Mouse (Mus musculus) 3134 (cell line): Measurements from ENCODE around the gene Alg9.

Experiments
- DNase-seq: peaks from one replicate; pipeline ENCODE4 v3.0.0-alpha.2; 2011; ENCODE audit warnings: low spot score; ENCODE audit not compliant: insufficient read length; ENCODE audit errors: extremely low read depth

Alg9 gene

GRCm38 (mm10) chr9:50753947-50754346 lies 20.9 kb upstream of the Alg9 start:
- no peak for DNase-seq

- no peak for DNase-seq
Measured at GRCm38 (mm10) chr9:50756711-50757110, 18.1 kb upstream of the Alg9 start.

DNA sequence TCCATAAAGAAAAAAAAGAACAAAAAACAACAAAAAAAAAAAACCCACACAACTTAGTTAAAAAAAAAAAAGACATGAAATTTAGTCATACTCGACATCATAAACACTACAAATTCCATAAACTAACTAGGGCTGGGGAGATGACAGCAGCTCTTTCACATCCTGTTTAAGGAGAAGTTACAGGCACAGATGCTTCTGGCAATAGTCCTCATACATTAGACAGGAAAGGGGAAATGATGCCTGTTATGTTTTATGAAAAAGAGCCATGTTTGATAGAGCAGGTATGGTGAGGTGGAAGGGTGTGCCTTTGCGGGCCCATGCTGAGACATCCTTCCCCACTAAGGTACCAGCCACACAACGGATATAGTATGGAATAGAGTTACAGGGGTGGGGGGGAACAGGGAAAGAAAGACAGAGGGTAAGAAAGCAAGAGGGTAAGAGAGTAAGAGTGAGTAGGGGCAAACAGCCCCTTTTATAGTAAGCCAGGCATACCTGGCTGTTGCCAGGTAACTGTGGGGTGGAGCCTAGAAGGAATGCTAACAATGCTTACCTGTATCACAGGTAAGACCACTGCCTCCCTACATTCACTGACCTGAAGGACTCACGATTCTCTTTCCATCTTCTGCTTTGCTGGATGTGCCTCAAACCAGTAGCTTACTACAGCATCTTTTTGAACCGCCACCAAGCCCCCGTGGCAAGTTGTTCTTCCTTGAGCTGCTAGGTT lies 13.1 kb upstream of the Alg9 start:
- no peak for DNase-seq

DNA sequence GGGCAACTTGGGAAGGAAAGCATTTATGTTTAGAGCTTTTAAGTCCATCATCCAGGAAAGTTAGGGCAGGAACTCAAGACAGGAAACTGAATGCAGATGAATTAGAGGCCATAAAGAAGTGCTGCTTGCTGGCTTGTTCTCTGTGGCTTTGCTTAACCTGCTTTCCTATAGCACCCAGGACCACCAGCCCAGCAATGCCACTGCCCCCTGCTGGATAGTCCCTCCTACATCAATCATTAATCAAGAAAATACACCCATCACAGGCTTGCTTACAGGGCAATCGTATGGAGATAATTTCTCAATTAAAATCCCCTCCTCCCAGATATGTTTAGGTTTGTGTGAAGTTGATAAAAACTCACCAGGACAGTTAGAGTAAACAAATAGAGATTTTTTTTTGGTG lies 11.5 kb upstream of the Alg9 start:
- DNase-seq, result no peak

GRCm38 (mm10) chr9:50767531-50768106 lies 7.2 kb upstream of the Alg9 start:
- DNase-seq, result no peak

GRCm38 (mm10) chr9:50768107-50769002 lies 6.5 kb upstream of the Alg9 start, which contains the start of gene Fdxacb1:
Fdxacb1 (plus strand) TSS chr9:50768236.
- peak; percentile 94 for DNase-seq

GRCm38 (mm10) chr9:50770011-50770410 lies 4.8 kb upstream of the Alg9 start:
- DNase-seq, result no peak

GRCm38 (mm10) chr9:50774026-50774462 lies 775 bp upstream of the Alg9 start:
- no peak for DNase-seq

- DNase-seq, result peak; percentile 36
Measured at GRCm38 (mm10) chr9:50775662-50776126, 875 bp downstream of the Alg9 start.

DNA sequence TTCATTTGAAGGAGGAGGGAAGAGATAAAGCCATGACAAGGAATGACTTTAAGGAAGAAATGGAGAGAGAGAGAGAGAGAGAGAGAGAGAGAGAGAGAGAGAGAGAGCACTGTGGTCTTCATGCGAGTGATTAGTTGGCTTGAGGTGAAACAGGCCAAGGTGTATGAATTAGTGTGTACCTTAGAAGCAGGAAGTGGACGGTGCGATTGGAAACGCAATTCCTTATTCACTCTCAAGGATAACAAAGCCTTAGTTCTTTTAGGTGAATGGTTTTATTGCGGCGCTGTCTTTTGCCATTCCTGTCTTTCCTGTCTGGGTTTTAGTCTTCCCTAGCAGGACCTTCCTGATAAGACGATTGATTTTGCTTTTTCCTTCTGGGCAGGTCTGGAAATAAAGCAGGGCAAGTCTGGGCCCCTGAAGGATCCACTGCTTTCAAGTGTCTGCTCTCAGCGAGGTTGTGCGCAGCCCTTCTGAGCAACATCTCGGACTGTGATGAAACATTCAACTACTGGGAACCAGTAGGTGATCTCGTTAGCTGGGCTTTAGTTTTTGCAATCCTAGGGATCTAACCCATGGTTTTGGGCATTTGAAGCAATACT lies 1.4 kb downstream of the Alg9 start:
- no peak for DNase-seq

DNA sequence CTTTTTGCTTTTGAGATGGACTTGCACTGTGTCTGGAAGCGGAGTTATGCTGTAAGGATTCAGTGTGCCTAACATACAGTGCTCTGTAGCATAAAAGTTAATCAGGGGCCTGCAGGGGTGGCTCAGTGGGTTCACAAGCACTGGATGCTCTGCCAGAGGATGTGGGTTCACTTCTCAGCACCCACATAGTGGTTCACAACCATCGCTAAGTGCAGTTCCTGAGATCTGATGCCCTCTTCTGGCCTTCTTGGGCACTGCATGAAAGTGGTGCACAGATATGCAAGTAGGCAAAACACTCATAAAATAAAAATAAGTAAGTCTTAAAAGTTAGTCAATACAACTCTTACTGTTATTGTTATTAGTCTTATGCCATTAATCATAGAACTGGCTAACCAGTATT lies 7.3 kb downstream of the Alg9 start:
- peak; percentile 30 for DNase-seq

DNA sequence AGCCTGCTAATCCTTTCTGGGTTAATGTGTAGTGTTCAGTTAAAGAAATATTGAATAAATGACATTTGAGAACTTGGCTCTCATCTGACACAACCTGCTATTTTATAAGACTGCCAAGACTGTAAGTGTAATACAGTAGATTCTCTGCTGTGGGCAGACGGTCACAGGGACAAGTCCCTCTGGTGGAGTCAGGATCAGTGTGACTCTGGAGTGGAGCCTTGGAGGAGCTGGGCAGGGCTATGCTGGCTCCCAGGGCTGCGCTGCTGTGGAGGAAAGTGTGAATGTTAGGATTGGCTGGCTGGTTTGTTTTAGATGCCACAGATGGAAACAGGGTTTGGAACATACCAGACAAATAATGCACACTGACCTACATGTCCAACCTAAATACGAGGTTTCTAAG lies 20.4 kb downstream of the Alg9 start:
- no peak for DNase-seq

DNA sequence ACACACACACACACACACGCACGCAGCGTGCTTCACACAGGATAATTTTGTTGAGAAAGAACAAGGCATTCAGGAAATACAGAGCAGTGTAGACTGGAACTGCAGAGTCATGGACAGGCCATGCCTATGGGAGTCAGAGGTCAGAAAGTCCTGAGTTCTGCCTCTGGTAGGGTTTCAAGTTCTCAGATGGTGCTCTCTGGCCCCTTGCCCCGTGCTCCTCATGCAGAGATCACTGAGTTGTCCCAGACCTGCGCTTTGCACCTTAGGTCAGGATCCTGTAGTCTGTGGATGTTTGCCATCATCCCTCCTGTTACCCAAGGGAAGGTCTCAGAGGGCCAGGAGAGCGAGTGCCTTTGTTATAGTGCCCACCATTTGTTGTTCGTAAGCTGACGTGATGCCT lies 22.0 kb downstream of the Alg9 start:
- no peak for DNase-seq

DNA sequence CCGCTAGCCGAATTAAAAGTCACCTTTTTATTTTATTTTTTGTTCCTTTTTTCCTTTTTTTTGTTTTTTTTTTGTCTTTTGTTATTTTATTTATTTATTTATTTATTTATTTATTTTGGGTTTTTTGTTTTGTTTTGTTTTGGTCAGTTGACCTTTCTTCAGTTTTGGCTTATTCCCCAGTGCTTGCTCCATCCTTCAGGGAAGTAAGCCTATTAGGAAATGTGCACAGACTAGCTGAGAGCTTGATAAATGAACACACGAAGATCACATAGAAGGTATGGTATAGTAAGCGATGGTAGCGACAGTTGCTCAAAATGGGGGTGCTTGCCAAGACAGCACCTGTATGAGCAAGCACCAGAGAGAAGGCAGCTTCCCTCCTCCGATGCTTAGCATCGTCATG lies 22.8 kb downstream of the Alg9 start:
- no peak for DNase-seq

DNA sequence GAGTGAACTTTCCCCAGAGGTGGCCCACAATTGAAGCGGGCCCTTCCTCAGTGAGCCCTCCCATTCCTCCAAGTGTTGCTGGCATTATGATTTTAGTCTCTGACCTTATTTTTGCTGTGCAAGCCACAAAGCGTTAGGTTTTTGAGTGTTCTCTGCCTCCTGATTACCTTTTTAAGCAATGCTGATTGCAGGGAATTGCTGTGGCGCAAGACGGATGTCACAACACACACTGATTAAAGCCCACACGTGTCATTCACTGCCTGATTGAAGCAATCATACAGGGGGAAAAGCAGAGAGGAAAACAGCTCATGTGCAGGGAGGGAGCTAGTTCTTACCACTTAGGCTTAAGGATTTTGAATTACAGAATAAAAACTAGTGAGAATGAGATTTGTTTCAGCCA lies 23.5 kb downstream of the Alg9 start:
- no peak for DNase-seq

DNA sequence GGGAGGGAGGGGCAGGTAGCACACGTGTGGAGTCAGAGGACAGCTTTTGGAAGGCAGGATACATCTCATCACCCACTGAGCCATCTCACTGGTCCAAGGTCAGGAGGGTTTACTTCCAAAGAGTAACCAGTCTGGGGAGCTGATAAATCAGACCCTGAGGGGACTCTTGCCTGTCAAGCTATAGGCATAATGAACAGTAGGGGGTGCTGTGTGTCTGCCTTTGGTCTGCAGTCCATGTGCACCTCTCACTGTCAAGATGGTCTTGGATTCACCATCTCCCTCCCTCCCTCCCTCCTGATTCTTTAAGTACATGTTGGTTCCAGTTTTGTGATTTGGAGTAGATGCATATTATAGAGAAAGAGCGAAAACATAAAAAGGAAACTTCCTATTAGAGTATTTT lies 26.2 kb downstream of the Alg9 start:
- no peak for DNase-seq

DNA sequence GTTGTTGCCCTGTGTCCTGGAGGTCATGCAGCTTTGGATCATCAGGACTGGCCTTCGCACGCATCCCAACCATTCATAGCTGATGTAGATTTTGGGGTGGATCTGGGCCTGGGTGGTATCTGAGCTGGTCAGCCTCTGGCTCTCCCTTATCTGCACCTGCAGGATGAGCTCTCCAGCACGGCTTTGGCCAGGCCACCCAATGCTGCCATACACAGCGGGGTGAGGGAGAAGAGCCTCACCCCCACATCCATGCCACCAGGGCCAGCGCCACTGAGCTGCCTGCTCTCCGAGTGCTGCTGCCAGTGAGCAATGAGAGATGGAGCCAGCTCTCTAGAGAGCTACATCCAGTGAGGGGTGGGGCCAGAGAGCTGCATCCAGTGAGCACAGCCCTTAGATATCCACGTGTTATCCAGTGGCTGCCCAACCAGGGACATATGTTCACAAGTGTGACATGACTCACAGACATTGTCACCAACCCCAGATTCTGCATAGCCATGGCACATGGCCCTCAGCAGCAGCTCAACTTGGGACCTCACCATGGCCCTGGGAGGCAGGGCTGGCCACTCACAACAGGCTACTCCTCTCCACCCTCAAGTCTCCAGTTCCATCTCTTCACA lies 28.3 kb downstream of the Alg9 start:
- no peak for DNase-seq

GRCm38 (mm10) chr9:50808471-50808870 lies 33.7 kb downstream of the Alg9 start:
- DNase-seq, result no peak

DNA sequence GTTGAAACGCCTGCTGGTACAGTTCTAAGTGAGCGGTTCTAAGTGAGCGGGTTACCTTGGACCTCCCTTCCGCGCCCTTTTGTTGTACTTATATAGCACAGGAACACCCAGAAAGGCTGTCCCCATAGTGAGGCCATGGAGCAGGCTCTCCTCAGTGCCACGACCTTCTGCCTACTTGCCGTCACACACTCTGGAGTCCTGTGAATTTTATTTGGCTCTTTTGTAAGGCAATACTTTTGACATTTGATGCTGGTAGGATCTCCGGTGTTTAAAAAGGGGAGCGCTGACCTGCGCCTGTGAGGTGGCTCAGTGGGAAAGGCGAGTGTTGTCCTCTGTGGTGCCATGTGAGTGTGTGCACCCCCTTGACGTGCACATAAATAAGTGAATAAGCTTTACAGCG lies 34.3 kb downstream of the Alg9 start:
- no peak for DNase-seq

- no peak for DNase-seq
Measured at GRCm38 (mm10) chr9:50811187-50811586, 36.4 kb downstream of the Alg9 start.

- DNase-seq, result no peak
Measured at GRCm38 (mm10) chr9:50811746-50812145, 36.9 kb downstream of the Alg9 start.
